Mouse (Mus musculus) cerebellum, adult 8-10 months (tissue): Measurements from ENCODE around the gene Cox7a1.

ENCODE experiments used
- DNase-seq: peaks from one replicate; pipeline ENCODE4 v3.0.0; 2022

Cox7a1 gene

GRCm38 (mm10) chr7:30222205-30222604 is 38.3 kb downstream of the Cox7a1 start:
- no peak for DNase-seq

- no peak for DNase-seq
Measured at GRCm38 (mm10) chr7:30224206-30224605, 40.3 kb downstream of the Cox7a1 start.

- DNase-seq, result no peak
Measured at GRCm38 (mm10) chr7:30231328-30231668, 47.4 kb downstream of the Cox7a1 start.

- DNase-seq, result peak; percentile 98
Measured at GRCm38 (mm10) chr7:30231669-30232454, 47.9 kb downstream of the Cox7a1 start, which contains the start of the genes Polr2i and Tbcb. TSS of gene Polr2i (plus strand) at chr7:30231948. TSS of gene Tbcb (minus strand) at chr7:30232272.

GRCm38 (mm10) chr7:30232631-30233148 is 48.7 kb downstream of the Cox7a1 start:
- DNase-seq, result peak; percentile 67

- peak; percentile 47 for DNase-seq
Measured at GRCm38 (mm10) chr7:30233387-30233786, 49.4 kb downstream of the Cox7a1 start.

- DNase-seq, result no peak
Measured at GRCm38 (mm10) chr7:30234276-30234858, 50.4 kb downstream of the Cox7a1 start.

- no peak for DNase-seq
Measured at GRCm38 (mm10) chr7:30235091-30235490, 51.1 kb downstream of the Cox7a1 start.

GRCm38 (mm10) chr7:30235625-30236024 is 51.7 kb downstream of the Cox7a1 start, which contains the start of gene Ovol3:
TSS of gene Ovol3 (minus strand) at chr7:30235725.
- DNase-seq, result no peak
